Mouse (Mus musculus): ENCODE measurements around the gene Pou2f2.

Pou2f2 gene

DNA sequence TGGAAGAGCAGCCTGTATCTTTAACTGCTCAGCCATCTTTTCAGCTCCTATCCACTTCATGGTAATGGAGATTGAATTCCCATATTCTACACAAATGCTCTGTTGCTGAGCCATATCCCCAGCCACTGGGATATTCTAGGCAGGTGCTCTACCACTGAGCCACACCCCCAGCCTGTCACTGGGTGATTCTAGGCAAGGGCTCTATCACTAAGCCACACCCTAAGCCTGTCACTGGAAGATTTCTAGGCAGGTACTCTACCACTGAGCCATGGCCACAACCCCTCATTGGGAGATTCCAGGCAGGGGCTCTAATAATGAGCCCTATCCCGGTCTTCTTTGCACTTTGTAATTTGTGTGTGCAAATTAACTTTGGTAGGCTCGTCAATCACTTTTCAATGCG is 15.6 kb upstream of the Pou2f2 start:
- no peak for DNase-seq (ENCODE audit: low spot score)

DNA sequence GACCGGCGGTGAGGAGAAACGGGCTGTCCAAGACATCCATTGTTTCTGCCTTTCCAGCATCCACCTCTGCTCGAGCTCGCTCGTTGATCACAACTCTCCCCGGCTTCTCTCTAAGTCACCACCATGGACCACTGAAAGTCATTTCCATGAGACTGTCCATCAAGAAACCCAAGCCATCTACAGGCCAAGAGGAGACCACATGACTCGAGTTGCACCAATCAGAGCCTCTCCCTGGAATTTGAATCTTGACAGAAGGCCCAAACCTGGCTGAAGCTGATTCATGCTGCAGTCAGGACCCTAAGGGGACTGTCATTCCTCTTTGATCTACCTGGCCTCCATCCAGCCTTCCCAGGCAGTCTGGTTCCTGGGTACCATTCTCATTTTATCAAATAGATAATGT is 12.6 kb upstream of the Pou2f2 start:
- no peak for DNase-seq (ENCODE audit: low spot score)

DNA sequence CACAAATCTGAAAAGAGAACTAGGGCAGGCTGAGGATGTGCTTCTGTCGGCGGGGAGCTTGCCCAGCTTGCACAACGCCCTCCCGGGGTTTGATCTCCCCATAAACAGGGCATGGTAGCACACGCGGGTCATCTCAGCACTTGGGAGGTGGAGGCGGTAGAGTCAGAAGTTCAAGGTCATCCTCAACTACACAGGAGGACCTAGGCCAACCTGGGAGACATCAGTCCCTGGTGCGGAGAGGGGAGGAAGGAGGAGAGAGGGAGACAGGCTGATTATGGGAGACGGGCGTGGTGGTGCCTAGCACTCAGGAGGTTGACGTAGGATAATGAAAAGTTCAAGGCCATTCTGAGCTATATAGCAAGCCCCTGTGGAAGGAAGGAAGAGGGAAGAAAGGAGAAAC is 11.3 kb upstream of the Pou2f2 start:
- no peak for DNase-seq (ENCODE audit: low spot score)

DNA sequence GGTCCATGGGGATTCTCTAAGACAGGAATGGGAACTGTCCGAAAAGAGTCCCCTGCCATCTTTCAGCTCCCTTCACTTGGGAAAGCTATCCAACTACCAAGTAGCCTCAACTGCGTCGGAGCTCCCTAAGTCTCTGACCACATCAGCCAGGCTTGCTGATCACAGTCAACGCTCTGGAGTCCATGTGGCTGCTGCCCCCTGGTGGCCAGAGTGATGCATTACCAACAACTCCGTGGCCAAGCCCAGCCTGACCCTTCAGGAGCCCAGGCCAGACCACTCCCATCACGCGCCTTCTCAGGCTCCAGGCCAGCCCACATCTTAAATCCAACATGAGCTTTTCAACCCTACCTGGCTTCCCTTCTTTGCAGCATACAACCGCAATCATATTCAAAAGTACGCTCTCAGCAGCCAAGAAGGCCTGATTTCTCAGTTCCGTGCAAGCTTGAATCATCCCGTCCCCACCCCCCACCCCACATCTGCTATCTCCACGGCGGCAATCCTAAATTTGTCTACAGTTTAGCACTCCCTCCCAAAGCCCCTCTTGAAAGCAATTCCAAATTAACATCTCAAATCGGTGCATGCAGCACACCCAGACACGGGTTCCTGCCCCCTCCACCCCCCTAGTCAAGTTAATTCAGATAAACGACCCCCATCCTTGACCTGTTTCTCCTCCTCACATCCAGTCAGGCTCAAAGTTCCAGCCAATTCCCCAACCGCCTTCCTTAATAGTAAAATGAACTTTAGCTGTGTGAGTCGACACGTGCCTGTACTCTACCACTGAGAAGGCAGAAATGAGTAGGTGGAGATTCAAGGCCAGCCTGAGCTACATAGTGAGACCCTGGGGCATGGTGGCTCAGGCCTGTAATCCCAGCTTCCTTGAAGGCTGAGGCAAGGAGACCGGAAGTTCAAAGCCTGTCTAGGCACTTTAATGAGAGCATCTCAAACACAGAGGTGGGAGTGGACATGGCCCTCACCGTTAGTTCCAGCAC is 8.4 kb upstream of the Pou2f2 start:
- DNase-seq (ENCODE audit: low spot score): peak; percentile 81

DNA sequence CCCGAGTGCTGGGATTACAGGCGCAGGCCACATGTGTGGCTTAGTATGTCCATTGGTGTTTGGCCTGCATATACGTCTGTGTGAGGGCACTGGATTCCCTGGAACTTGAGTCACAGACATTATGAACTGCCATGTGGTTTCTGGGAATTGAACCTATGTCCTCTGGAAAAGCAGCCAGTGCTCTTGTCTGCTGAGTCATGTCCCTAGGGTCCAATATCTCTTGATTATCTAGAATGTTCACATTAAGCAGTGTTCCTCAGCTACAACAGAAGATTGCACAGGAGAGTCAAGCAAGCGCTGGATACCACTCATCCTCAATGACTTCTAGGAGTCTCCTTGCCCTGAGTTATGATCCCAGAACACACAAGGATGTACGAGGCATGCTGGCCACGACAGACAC is 4.6 kb upstream of the Pou2f2 start:
- DNase-seq (ENCODE audit: low spot score): no peak

DNA sequence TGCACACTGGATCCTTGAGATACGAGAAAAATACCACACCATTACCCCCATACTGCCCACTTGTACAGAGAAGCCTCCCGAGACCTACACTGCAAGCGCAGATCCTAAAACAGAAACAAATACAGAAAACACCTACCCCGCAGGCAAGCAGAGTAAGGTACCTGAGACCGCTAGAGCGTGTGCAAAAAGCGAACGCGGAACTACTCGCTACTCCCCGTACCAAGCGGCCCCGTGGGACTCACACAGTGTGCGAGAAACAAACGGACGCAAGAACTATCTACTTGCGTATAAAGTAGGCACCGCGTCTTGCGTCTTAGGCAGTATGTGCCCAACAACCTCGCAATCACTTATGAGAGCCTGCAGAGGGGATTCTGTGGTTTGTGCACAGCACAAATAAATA is 2.3 kb upstream of the Pou2f2 start:
- DNase-seq (ENCODE audit: low spot score): no peak

DNA sequence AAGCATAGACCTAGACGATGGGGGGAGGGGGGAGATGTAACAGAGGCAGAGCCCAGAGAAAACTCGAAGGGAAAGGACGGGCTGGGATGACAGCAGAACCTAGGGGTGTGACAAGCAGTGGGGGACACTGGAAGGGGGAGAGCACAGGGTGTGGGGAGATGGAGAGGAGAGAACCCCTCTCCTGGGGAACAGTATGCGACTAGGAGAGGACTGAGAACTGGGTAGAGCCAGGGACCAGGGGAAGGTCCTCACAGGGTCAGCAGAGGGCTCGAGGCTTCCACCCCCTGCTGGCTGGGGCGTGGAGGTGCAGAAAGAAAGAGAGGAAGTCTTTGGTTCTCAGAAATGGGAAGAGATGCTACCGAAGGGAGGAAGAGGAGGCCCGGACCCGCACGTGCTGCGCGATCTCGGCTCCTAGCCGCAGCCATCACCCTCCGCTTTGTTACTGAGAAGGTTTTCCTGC is 1.8 kb upstream of the Pou2f2 start:
- DNase-seq (ENCODE audit: low spot score): no peak

DNA sequence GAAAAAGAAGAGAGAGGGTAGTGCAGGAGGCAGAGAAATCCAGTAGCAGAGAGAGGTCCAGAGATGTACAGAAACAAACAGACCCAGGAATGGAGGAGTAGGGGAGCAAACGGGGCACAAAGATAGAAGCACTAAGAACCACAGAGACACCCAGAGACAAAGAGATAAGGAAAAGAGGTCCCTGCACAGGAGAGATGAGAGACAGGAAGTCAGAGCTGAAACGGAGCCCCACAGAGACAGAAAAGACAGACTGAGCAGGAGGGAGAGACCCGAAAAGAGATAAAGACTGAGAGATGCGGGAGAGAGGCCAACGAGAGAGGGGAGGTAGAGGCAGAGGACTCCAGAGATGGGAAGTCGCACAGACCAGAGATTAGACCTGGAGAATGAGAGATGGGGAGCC is 986 bp upstream of the Pou2f2 start:
- DNase-seq (ENCODE audit: low spot score): no peak

DNA sequence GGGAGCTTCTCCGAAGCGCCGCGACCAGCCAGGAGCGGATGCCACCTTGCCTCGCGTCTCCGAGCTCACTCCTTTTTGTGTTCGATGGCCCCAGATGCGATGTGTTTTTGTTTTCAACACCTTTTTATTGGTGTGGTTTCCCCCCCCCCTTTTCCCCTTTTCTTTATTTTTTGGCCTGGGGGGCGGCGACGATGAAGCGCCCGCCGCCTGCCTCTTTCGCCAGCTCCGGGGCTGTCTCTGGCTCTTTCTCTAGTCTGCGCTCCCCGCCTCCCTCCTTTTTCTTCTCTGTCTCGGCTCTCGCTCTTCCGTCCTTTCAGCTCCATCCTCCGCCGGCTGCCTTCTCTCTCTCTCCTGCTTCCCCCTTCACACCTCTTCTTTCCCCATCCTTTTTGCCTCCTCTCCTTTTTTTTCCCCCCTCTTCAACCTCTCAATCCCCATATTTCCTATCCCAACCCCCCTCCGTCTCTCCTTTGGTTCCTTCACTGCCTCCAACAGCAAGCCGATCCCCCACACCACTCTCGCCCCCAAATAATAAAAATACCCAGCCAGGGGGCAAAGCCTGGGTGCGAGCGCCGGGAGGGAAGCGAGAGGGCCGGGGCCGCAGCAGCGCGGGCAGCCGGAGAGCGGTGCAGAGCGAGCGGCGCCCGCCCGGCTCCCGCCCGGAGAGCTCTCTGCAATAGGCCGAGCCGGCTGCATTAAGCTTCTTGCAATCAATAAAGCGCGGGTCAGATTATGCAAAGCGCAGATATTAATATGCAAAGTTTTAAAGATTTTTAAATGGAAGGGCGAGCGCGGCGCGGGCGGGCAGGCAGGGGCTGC is 530 bp downstream of the Pou2f2 start:
- DNase-seq (ENCODE audit: low spot score): no peak

DNA sequence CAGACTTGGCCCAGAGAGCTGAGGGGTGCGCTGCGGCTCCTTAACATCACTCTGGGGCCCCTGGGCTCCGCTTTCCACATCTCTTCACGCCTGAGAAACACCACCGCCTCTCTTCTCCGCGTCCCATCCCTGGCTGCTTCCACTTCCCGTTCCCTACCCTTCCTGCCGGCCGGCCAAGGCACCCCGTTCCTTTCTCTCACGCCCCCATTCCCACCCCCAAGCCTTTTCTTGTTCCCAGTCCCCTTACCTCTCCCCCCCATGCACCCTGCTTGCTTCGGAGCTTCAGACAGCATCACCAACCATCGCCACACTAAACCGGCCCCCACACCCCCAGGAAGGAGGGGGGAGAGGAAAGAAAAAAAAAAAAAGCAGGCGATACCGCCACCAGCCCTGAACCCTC is 1.2 kb downstream of the Pou2f2 start:
- no peak for DNase-seq (ENCODE audit: low spot score)

DNA sequence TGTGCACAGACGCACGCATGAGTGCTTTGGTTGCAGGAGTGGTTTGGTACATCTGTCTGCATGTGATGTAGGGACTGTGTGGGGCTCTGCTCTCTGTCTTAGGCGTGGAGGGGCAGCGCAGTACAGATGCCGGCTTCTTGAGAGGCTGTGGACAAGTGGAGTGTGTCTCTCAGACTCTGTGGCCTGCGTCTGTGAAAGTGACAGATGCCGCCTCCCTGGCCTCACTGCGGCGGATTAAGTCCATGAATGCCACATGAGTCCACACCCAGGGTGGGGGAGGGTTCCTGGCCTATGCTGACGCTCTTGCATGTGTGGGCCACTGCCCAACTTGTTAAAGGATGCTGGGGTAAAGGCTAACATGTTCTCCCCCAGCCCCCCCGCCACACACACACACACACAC is 5.2 kb downstream of the Pou2f2 start:
- DNase-seq (ENCODE audit: low spot score): no peak

DNA sequence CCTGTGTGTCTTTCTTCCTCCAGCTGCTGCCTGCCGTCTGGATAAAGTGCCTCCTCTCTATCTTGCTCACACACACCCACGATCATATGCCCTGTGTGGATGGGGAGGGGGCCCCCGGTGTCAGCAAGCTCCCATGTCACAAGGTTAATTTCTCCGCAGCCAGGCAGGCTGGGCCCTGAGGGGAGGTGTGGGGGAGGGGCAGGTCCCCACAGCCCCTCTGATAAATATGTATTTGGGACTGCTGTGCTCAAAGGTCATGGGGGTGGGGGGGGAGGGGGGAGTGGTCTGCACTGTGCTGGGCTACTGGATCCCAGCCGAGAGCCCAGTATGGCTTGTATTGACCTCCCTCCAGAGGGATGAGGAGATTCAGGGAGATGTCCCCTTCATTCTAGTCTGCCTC is 6.9 kb downstream of the Pou2f2 start:
- DNase-seq (ENCODE audit: low spot score): no peak

DNA sequence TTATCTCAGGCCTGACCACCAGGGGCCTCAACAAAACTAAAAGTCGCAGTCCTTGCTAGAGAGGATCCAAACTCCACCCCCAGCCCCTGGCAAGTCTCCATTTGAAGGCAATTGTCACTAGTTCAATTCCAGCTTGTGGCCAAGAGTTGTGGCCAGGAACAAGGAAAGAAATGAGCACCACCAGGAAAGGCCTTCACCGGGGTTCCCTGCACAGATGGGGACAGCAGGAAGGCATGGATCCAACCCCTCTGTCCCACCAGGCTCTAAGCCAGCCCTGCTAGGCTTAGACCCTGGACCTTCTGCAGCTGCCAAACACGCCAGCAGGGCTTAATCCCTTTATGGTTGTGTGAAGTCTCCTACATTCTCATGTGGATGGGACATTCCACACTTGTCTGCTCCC is 8.9 kb downstream of the Pou2f2 start:
- no peak for DNase-seq (ENCODE audit: low spot score)

DNA sequence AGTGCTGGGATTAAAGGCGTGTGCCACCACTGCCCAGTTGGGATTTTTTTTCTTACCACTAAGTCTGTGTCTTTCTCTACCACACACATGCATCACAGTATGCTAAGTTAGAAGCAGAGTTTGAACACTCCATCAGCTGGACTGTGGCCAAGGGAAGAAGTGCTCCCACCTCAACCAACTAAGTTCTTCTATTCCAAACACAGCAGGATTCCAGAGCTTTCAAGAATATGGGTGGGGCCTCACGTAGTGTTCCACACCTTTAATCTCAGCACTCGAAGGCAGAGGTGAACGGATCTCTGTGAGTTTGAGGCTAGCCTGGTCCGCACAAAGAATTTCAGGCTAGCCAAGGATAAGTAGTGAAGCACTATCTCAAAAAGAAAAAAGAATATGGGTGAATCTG is 13.4 kb downstream of the Pou2f2 start:
- no peak for DNase-seq (ENCODE audit: low spot score)

DNA sequence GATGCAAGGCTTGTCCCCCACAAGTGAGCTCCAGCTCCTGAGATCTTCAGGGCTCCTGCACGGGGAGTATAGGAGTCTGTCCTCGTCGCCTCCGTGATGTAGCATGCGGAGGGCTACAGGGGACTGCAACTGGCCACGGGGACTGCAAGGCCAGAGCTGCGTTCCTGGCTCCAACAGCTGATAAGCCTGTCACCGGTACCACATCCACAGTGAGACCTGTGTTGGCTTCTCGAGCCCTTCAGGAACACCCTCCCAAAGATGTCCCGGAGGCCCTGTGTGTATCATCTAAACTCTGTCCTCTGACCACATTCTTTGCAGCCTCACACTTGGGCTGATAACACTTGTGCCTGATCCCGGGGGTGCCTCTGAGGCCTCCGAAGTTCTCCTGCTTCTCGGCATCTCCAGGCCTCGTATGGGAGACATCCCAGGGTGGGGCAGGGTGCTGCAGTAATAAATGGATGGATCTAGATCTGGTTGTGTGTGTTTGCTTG is 23.3 kb downstream of the Pou2f2 start:
- no peak for DNase-seq (ENCODE audit: low spot score)

DNA sequence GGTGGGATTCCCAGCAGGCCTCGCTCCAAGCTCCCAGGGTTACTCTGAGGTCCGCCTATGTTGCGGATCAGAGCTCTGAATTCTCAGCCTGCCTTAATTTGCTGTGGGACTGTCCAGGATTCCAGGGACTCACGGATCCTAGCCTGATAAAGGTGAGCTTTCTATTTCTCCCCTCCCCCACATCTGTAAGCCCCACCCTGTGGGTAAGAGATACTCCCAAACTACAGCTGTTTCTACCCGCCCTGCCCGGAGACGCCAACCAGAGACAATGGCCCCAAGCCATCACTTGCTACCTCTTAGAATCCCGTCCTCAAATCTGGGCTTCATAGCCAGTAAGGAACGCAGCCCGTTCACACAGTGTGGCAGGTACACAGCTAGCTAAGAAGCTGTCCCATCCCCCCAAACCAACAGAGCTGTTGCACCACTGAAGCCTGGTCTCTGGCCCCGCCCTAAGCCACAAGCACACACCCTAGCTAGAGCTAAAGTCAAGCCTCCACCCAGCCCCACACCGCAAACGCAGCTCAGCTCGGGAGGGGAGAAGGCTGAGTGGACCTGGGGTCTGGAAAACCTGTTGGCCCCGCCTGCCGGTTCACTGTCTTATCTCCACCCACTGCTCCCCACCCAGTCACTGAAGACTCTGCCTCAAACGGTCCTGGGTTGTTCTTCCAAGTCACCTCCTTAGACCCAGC is 23.9 kb downstream of the Pou2f2 start:
- no peak for DNase-seq (ENCODE audit: low spot score)

DNA sequence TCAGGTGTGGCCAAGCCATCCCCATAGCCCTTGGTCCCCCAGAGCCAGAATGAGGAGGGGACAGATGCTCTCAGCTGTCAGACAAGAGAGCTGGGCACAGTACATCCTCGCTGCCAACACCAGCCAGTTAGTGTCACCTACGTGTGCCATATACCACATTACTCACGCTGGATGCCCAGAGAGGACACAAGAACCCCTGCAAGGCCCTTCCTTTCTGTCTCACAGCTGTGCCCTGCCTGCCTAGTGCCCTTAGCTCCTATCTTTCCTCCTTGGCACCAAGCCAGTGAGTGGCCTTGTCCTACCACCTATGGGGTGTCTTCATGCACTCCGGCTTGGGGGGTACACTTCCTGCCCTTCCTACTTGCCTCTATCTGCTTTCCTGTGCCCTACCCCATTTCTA is 24.9 kb downstream of the Pou2f2 start:
- no peak for DNase-seq (ENCODE audit: low spot score)

DNA sequence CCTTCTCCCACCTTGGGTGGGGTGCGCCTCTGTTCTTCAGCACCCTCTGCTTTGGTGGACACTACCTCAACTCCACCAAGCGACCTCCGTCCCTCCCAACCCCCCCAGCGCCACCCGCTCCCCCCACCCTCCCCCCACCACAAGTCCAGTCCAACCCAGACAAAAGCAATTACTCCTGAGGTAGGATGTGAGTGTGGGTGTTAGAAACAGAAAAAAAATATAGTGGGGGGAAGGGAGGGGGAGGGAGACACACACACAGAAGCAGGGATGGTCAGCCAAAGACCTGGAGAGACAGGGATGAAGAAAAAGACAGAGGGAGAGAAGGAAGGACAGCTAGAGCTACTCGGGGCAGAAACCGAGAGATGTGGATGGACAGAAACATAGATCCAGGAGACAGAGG is 25.7 kb downstream of the Pou2f2 start:
- no peak for DNase-seq (ENCODE audit: low spot score)

DNA sequence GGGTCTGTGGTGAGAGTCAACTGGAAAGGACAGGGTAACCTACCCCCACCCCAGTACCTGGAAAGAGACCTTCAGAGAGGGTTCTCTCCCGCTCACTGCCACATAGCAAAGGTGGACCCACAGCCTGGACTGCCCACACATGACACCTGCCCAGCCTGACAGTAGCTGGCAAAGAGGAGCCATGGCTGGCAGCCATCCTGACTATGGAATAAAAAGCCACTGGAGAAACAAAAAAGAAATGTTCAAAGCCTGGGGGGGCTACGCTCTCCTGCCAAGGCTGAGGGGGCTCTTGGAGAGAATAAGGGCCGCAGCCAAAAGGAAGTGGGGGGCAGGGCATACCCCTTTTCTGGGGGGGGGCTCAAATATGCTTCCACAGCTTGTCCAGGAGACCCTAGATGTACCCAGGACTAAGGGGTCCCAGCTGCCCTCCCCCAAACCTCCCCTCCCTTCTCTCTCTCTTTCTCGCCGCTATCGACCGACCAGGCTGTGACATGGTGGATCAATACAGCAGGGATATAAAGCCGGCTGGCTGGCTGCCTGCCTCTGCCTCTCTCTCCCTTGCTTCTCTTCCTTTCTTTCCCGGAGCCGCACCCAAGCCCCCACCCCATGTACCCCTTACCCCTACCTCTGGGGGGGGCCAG is 27.5 kb downstream of the Pou2f2 start:
- DNase-seq (ENCODE audit: low spot score): no peak

DNA sequence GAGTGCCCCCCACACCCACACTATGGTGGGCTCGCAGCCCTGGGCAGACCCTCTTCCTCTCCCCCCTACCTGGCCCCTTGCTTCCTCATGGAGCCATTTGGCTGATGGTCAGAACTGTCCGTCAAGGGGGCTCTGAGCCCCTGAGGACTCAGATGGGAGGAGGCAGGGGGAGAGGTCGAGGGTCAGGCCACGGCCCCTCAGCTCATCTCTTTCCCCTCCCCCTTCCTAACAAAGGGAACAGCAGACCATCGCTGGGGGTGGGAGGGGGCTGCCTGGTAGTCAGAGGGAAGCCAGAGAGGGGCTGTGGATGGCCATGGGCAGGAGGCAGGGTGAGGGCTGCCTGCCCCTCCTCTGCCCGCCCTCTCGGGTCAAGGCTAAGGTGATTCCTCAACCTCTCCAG is 28.5 kb downstream of the Pou2f2 start:
- DNase-seq (ENCODE audit: low spot score): no peak

DNA sequence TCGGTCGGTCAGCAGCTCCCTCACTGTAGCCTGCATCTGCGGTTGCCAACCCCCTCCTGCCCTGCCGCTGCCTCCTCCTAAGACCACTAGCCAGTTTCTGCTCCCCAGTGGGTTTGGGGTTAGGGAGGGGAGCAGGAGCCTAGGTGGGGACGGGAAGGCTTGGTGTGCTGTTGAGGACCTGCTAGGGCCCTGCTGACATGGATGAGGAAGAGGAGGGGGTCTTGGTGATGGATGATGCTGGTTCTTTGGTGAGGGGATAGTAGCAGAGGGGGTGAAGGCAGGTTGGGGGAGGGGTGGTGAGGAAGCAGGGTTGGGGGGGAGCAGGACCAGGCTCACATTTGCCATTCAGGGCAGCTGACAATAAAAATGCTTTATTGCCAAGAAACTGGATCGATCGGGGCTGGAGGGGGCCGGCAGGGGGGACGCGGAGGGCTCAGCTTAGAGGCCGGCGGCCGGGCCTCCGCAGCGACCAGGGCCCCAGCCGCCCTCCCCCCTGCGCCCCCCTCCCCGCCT is 29.3 kb downstream of the Pou2f2 start:
- DNase-seq (ENCODE audit: low spot score): no peak

DNA sequence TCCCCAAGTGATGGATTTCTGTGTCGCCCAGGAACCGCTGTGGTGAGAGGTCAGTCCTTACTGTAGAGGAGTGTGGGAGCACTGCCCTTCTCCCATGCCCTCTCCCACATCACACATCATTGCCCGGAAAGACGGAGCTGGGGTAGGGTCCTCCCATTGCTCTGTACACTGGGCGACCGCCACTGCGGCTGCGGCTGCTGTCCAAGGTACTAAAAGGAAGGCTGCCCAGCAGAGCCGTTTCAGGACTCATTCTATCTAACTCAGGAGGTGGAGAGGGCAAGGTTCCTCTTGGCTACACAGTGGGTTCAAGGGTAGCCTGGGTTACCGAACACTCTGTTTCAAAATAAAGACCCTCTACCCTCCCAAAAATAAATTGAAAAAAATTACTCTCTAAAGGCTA is 33.6 kb downstream of the Pou2f2 start:
- no peak for DNase-seq (ENCODE audit: low spot score)

All from testis, postnatal 14 days (tissue).